Mouse (Mus musculus): ENCODE measurements around the gene Pax4.

Pax4 gene

DNA sequence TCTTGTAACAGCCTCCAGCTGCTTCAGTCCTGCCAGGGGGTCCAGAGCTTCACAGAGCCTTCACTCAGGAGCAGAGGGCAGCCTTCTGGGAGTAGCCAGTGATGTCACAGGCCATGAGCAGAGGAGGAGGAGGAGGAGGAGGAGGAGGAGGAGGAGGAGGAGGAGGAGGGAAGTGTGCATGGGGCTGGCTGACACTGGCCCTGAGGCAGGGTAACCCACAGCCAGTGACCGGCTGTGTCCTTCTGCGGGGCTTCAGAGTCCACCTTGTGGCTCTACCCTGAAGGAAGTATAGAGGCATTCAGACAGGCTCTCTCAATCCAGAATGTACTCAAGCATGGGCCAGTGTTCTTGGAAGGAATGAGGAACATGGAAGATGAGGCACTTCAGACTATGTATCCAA, at the start of gene Pax4:
TSS of gene Pax4 (minus strand) at position 101 of the 400 bp plus-strand sequence.
- DNase-seq (ENCODE audit: low spot score), result no peak

- no peak for DNase-seq (ENCODE audit: low spot score)
These were observed 48.7 kb upstream of the Pax4 start for GRCm38 (mm10) chr6:28497837-28498236.

DNA sequence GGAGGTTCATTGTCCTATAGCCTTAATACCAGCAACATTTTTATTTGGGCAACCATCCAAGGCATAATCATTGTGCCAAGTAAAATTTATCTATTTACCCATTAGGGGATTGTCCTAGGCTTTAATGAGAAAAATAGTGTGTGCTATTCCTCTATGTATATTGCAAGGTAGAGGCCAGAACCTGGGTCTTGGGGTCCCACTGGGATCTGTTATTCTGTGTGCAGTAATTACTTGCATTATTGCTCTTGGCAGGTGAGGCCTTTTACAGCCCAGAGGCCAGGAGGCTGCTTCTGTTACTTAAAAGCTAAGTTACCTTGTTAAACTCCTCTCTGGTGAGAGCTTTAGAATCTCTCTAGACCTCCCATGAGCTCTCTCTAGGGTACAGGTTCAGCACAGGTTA, 42.0 kb upstream of the Pax4 start:
- no peak for DNase-seq (ENCODE audit: low spot score)

DNA sequence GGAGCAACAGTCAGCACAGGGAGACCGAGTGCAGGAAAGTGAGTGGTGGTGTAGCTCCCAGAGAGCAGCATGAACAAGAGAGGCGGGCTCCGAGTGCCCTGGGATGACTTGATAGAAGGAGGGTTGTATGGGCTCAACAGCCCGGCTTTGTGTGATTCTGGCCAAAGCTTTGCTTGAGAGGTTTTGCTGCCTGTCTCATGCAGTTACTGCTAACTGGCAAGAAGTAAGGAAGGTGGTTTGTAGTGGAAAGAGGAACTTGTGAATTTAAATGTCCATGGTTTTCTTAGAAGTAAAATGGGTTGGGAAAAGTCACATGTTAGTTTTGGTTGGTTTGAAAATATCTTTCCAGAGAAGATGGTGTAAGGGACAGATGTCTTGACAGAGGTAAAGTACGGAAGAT, 41.5 kb upstream of the Pax4 start:
- DNase-seq (ENCODE audit: low spot score), result no peak

- no peak for DNase-seq (ENCODE audit: low spot score)
These were observed 39.2 kb upstream of the Pax4 start for GRCm38 (mm10) chr6:28488204-28488851.

- no peak for DNase-seq (ENCODE audit: low spot score)
These were observed 37.8 kb upstream of the Pax4 start for GRCm38 (mm10) chr6:28486905-28487304.

DNA sequence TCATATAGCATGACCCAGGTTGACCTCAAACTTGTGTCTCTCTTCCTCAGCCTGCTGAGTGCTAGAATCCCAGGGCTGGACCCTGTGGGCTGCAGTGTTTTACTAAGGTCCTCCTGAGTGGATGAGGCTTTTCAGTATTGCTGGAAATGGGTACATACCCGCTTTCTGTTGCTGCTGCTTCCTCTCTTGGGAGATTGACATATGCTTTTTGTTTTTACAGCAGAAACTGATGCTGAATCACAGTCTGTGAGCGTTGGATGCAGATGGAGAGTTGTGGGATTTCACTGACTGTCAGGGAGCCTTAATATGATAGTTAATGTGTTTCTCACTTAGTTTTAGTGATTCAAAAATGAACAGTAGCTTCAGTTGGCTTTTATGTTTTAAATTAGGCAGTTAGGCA, 37.3 kb upstream of the Pax4 start:
- no peak for DNase-seq (ENCODE audit: low spot score)

- no peak for DNase-seq (ENCODE audit: low spot score)
These were observed 36.9 kb upstream of the Pax4 start for GRCm38 (mm10) chr6:28486008-28486407.

DNA sequence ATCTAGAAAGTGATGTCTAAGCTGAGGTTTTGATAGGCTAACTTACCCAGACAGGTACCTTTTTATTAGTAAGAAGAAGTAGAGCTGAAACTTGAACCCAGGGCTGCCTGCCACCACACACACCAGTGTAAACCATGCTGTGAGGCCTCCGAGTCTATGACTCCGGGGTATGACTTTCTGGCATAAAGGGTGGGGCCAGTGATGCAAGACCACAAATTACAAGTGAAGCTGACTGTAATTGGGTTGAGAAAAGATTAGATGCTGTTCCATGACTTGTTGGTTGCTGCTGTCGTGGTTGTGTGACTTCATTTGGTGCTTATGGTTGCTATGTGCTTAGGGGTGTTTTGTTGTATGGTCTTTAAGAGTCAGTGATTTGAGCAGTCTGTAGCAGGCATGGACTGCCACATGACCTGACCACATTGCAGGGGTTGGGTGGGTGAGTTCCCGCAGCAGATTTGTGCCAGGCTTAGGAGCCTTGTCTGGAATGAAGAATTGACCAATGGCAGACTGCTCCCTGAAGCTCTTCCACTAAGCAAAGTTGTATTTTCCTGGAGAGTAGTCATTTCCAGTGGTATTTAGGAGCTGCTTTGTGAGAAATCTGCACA, 33.7 kb upstream of the Pax4 start:
- no peak for DNase-seq (ENCODE audit: low spot score)

GRCm38 (mm10) chr6:28480752-28481492, 31.8 kb upstream of the Pax4 start:
- DNase-seq (ENCODE audit: low spot score), result no peak

GRCm38 (mm10) chr6:28479865-28480751, 31.0 kb upstream of the Pax4 start:
- peak; percentile 99 for DNase-seq (ENCODE audit: low spot score)

DNA sequence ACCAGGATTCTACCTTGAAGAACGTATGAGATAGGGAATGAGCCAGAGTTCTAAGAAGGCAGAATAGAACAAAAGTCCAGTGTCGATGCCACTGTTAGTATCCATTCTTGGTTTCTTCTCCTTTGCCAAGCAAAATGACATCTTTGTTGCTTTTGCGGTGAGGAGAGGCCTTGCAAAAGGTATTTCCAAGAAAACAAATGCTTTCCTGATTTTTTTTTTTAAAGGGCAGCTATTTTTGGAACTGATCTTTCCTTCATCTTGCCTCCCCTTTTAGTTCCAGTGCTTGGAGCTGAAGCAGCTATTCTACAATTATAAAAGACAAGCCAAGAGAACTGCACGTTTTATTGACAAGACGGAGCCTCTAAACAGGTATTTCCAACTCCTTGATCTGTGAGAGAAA, 25.7 kb upstream of the Pax4 start, which contains the start of gene Snd1:
TSS of gene Snd1 (plus strand) at position 301 of the 400 bp plus-strand sequence.
- DNase-seq (ENCODE audit: low spot score), result no peak

DNA sequence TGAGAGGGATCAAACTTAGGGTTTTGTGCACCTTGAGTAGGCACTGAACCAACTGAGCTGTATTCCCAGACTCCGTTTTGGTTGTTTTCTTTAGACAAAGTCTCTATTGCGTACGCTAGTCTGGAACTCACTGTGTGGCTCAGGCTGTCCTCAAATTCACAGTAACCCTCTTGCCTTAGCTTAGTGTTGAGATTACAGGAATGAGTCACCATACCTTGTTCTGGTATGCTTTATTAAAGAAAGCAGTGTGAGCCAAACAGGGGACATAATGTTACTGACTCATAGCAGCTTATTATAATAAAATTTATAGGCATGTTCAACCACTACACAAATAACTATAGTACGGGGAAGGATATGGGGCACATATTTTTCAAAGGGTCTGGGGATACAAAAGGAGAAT, 25.1 kb upstream of the Pax4 start:
- DNase-seq (ENCODE audit: low spot score), result no peak

DNA sequence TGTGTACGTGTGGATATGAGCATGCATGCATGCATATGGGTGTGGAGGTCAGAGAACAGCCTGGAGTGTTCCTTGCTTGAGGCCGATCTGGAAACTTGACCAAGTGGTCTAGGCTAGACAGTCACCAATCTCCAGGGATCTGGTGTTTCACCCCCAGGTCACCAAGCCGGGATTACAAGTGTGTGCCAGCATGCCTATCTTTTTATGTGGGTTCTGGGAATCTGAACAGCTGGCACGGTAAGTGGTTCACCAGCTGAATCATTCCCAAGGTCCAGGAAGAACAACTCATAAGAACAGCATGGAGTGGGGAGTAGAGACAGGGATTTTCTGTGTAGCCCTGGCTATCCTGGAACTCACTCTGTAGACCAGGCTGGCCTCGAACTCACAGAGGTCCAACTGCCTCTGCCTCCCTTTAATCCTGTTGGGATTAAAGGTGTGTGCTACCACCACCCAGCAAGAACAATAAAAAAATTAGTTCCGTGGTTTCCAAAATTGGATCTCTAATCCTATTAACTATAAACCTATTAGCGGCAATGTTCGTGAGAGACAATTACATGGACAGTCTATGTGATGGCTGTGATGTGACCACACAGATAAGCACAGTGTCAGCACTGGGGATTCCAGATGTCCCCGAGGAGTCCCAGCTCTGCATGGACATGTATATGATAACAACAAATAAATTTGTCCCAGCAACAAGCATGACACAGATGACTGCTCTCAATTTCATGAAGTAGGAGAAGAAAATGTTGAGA, 22.3 kb upstream of the Pax4 start:
- no peak for DNase-seq (ENCODE audit: low spot score)

GRCm38 (mm10) chr6:28470621-28471020, 21.5 kb upstream of the Pax4 start:
- no peak for DNase-seq (ENCODE audit: low spot score)

GRCm38 (mm10) chr6:28470017-28470602, 21.0 kb upstream of the Pax4 start:
- DNase-seq (ENCODE audit: low spot score), result no peak

- peak; percentile 58 for DNase-seq (ENCODE audit: low spot score)
These were observed 15.5 kb upstream of the Pax4 start for GRCm38 (mm10) chr6:28464630-28465029.

- DNase-seq (ENCODE audit: low spot score), result peak; percentile 60
These were observed 11.4 kb upstream of the Pax4 start for GRCm38 (mm10) chr6:28460534-28460933.

DNA sequence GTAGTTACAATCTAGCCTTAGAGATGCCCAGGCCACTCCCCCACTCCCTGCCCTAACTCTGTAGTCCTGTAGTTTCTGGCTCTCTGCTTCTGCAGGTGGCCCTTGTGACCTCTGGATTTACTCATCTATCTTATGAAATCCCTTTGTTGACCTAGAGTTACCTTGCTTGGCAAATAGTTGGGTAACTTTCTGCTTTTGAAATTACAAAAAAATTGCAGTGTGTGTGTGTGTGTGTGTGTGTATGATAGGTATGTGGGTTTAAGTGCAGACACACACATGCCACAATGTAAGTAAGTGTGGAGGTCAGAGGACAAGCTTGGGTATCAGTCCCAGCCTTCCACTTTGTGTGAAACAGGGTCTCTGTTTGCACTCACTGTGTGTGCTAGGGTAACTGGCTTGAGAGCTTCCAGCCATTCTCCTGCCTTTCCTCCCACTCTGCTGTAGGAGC, 10.1 kb upstream of the Pax4 start:
- no peak for DNase-seq (ENCODE audit: low spot score)

DNA sequence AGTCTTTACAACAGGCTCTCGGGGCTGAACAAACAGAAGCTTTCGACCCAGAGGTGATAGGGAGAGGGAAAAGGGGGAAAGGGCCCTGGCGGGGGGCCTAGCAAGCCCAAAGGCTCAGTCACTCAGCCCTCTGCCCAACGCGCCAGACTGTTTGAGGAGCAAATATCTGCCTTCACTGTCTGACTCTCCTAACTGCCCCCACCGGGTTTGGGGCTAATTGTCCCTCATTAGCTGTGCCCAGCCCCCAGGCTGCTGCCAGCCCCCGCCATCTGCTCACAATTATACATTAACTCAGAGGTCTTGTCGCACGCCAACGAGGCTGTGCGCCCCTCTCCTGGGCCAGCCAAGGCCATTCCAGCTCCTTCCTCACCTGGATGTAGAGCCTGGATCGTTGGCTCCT, 1.8 kb upstream of the Pax4 start:
- no peak for DNase-seq (ENCODE audit: low spot score)

GRCm38 (mm10) chr6:28450481-28450880, 1.3 kb upstream of the Pax4 start:
- peak; percentile 43 for DNase-seq (ENCODE audit: low spot score)
